Mouse (Mus musculus) brain, adult 10 weeks (tissue): ENCODE results near the gene Far2. TPM values are rescaled to one million over a fixed set of nuclear protein-coding genes. Genes with fewer than 3 reads are reported as not detected.

ENCODE experiments used
- polyA plus RNA-seq: library from polyadenylated mRNA; stranded (reverse); fragments of 350-450 nt; fragmentation: Illumina TruSeq; extraction: RNeasy Lipid Tissue Mini Kit (QIAGEN cat#74804); gene quantifications from one replicate; pipeline ENCODE4 v1.2.3, GENCODE M21; 2015; ENCODE audit warnings: low read depth, low replicate concordance

The Far2 gene
- 19.4 TPM for polyA plus RNA-seq

GRCm38 (mm10) chr6:148046881-148047649, at the start of gene Far2:
TSS of gene Far2 (plus strand) at chr6:148047259.

DNA sequence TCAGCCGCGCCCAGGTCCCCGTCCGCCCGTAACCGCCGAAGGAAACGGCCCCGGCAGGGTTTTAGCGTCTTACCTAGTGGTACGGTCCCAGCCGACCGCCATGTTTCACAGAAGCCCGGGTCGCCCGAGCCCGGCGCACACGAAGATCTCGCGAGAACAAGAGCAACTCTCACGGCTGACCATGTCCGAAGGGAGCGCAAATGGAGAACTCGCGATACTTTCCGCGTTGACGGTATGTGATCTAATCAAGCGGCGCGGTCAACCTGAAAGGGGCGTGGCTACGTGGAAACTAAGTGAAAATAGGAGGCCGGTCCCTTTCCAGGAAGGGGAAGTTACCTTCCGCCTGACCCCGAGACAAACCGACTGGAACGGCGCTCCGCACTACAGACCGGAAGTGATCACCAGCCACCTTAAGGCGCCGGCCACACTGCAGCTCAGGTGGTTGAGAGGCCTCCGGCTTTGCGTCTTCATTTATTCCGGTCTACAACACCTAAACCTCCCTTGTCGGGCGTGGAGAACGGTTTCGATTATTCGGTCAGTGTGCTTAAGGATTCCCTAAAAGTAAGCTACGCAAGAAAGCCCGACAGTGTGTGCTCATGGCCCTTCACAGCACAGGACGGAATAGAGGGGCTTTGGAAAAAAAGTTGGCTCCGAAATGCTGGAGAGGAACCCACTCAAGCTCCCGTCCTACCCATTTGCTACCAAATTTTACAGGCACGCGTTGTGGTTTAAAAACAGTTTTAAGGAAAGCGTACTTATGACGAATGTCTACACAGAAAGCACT, 165.0 kb downstream of the Far2 start, which contains the start of gene Ergic2:
Gene Ergic2, minus strand, starts transcription at position 478 of the 784 bp plus-strand sequence.

Other genes starting within 250 kb of the Far2 start
- 92.7 TPM for gene Ergic2, start 165.1 kb downstream of the Far2 start, polyA plus RNA-seq